Mouse (Mus musculus) hindbrain, embryonic 10.5 days (tissue): ENCODE measurements around the gene Ahnak. TPM values are rescaled to one million over a fixed set of nuclear protein-coding genes. Genes with fewer than 3 reads are reported as not detected.
"Not testable (repeated sequence)": the region's sequence is repeated elsewhere in the genome, so short reads cannot be mapped to it uniquely, and the experiment has no call there.

Experiments used
- DNase-seq: peaks from one replicate; pipeline ENCODE4 v3.0.0-alpha.2; 2017; ENCODE audit warnings: low spot score
- H3K27ac ChIP-seq: fragments of 300-500 bp; sonication (generic); 2 replicates; pipeline ENCODE4 v1.5.1; 2016; ENCODE audit warnings: mild to moderate bottlenecking, moderate library complexity
- H3K27me3 ChIP-seq: fragments of 300-500 bp; sonication (generic); 2 replicates; pipeline ENCODE4 v1.6.1; 2016; ENCODE audit warnings: mild to moderate bottlenecking; ENCODE audit not compliant: poor library complexity, insufficient read depth, severe bottlenecking
- H3K36me3 ChIP-seq: fragments of 300-500 bp; sonication (generic); 2 replicates; pipeline ENCODE4 v1.6.1; 2016; ENCODE audit warnings: mild to moderate bottlenecking, moderate library complexity
- H3K4me1 ChIP-seq: fragments of 300-500 bp; sonication (generic); replicated peaks from 2 replicates; pipeline ENCODE4 v1.6.1; 2016; ENCODE audit warnings: mild to moderate bottlenecking
- H3K4me3 ChIP-seq: fragments of 300-500 bp; sonication (generic); 2 replicates; pipeline ENCODE4 v1.5.1; 2016; ENCODE audit warnings: mild to moderate bottlenecking, moderate library complexity
- H3K9me3 ChIP-seq: fragments of 300-500 bp; sonication (generic); 2 replicates; pipeline ENCODE4 v1.6.1; 2016; ENCODE audit warnings: mild to moderate bottlenecking, moderate library complexity
- WGBS: fragments of 180-500 bp; shearing (Covaris S2); methylation state at CpG from one replicate; pipeline ENCODE4 v1.1.7; 2016; 5-methylcytosine and 5-hydroxymethylcytosine counted together
- polyA plus RNA-seq: library from polyadenylated mRNA; unstranded; fragments of >200 nt; fragmentation: Nextera tagmentation; extraction: Ambion mirVana; gene quantifications from 2 replicates; pipeline ENCODE4 v1.2.1, GENCODE M21; 2016

Ahnak gene
- polyA plus RNA-seq, 1 experiment from 2014 or later, result 8.1 TPM

DNA sequence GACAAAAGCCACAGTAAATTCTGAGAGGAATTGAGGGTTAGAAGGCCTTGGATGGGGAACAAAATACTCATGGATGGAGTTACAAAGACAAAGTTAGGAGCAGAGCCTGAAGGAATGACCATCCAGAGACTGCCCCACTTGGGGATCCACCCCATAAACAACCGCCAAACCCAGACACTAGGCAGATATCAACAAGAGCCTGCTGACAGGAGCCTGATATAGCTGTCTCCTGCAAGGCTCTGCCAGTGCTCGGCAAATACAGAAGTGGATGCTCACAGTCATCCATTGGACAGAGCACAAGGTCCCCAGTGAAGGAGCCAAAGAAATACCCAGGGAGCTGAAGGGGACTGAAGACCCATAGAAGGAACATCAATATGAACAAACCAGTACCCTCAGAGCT is 94.8 kb downstream of the Ahnak start:
- not testable (repeated sequence) for H3K9me3 ChIP-seq, H3K27me3 ChIP-seq, H3K27ac ChIP-seq, H3K36me3 ChIP-seq, H3K4me3 ChIP-seq, DNase-seq
- H3K4me1 ChIP-seq, result peaks cover 14% of the 10 kb centered on the region
- WGBS, result 78% methylated on average over 2 of the region's 2 CpGs

DNA sequence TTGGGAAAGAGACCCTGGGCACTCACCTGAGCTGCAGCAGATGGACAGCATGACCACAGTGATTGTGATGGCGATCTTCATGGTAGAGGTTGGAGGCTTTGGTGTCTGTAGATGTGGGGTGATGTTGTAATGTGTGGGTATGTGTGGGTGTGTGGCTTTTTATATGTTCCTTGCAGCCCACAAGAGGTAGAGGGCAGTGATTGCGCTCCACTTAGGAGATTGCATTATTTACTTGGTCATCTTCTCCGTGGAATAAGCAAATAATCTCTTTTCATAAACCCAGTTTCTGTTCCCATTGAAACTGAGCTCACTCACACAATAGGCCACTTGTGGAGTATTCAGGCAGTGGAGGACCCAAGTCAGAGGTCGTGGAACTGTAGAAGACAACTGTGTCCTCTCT is 98.7 kb downstream of the Ahnak start, which contains the start of gene Scgb1a1:
TSS of gene Scgb1a1 (minus strand) at position 138 of the 400 bp plus-strand sequence.
- no peak within 1 kb of the TSS for H3K4me3 ChIP-seq
- no peaks in the 10 kb centered on the region for H3K36me3 ChIP-seq
- H3K27me3 ChIP-seq, result 0 out of 2 replicates have a peak, but pooled peaks cover 6% of the 10 kb centered on the region
- no peak within 1 kb of the TSS for H3K27ac ChIP-seq
- peaks cover 3% of the 10 kb centered on the region; the same call in 1 of the 2 replicates for H3K4me1 ChIP-seq
- 85% methylated on average over 4 of the region's 4 CpGs for whole genome bisulfite sequencing
- no peaks in the 10 kb centered on the region for H3K9me3 ChIP-seq
- no peak for DNase-seq

DNA sequence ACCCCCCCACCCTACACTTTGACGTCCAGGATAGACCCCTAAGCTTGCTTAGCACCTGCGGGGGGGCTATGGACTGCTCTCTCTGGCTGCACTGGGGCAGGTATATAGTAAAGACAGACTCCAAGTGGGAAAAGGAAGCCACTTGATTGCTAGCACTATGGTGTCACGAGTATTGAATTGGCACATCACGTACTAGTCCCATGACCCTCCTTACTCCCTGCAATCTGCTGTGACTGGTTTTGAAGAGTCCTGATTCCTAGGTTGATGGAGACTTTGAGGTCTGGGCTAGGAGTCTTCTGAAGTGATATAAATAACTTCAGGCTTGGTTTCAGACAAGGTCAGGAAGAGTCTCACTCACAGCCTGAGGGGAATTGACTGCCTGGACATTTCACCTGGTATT is 101.1 kb downstream of the Ahnak start:
- Histone ChIP-seq H3K36me3 (no peaks in the 10 kb centered on the region), H3K4me1 (no peaks in the 10 kb centered on the region), H3K27ac (no peak overlapping the region), H3K4me3 (no peak overlapping the region), H3K9me3 (no peaks in the 10 kb centered on the region), H3K27me3 (no peaks in the 10 kb centered on the region)
- DNase-seq, result no peak
- WGBS, result 70% methylated on average over 4 of the region's 4 CpGs

DNA sequence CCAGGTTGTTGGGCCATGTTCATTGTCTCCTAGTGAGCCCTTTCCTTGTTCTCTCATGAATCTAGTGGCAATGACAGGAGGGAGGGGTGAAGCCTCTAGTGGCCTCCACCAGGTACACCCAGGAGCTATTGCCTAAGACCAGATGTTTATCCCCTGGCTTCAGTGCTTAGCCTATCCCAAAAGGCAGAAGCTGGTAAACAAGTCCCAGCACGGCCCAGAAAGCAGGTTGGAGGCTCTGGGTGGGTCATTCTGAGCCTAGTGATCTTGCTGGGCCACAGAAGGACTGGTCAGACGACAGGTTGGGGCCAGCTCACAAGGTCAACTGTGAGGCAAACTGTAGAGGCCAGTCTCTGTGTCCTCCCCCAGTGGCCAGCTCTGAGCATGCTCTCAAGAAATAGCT is 101.6 kb downstream of the Ahnak start:
- WGBS, result 60% methylated on average over 2 of the region's 2 CpGs
- no peaks in the 10 kb centered on the region for H3K9me3 ChIP-seq
- H3K27ac ChIP-seq, result no peak overlapping the region
- no peak overlapping the region for H3K4me3 ChIP-seq
- no peaks in the 10 kb centered on the region for H3K4me1 ChIP-seq
- DNase-seq, result no peak
- H3K27me3 ChIP-seq, result no peaks in the 10 kb centered on the region
- no peaks in the 10 kb centered on the region for H3K36me3 ChIP-seq

DNA sequence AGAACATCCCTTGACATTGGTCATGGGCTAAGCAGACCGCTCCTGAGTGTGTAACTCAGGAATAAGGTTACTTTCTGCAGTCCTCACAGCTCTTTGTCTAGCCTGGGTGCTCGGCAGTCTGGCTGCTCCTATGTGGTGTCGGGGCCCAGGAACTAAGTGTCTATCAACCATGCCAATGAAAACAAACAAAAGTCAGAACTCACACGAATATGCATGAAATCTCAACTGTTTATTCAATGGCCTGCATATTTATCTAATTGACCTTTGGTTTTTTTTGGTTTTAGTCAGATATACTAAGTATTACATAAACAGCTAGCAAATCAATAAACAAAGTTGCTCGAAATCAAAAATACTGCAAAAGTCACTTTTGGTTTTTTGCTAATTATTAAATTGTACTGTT is 106.0 kb downstream of the Ahnak start:
- H3K27ac ChIP-seq, result no peak overlapping the region
- H3K36me3 ChIP-seq, result no peaks in the 10 kb centered on the region
- H3K4me3 ChIP-seq, result no peak overlapping the region
- no peak for DNase-seq
- 70% methylated on average over 5 of the region's 5 CpGs for WGBS
- no peaks in the 10 kb centered on the region for H3K4me1 ChIP-seq
- no peaks in the 10 kb centered on the region for H3K9me3 ChIP-seq
- H3K27me3 ChIP-seq, result no peaks in the 10 kb centered on the region

DNA sequence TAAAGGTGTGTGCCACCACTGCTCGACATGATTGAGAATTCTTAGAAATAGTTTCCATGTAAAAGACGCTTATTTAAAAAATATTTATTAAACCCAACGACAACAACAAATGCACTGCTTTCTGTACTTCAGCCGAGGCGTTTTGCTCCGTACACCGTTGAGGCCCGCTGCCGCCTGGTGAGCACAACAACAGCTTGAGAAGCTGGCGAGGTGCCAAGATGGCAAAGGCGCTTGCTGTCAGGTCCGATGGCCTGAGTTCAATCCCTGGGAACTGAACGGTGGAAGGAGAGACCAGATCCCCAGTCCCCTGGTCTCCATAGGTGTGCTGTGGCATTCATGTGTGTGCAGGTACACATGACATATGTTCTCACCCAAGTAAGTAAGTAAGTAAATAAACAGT is 108.4 kb downstream of the Ahnak start:
- H3K27me3 ChIP-seq, result no peaks in the 10 kb centered on the region
- 91% methylated on average over 13 of the region's 13 CpGs for WGBS
- H3K27ac ChIP-seq, result no peak overlapping the region
- DNase-seq, result no peak
- 0 out of 2 replicates have a peak, but pooled peaks cover 4% of the 10 kb centered on the region for H3K4me1 ChIP-seq
- no peak overlapping the region for H3K4me3 ChIP-seq
- no peaks in the 10 kb centered on the region for H3K9me3 ChIP-seq
- no peaks in the 10 kb centered on the region for H3K36me3 ChIP-seq

DNA sequence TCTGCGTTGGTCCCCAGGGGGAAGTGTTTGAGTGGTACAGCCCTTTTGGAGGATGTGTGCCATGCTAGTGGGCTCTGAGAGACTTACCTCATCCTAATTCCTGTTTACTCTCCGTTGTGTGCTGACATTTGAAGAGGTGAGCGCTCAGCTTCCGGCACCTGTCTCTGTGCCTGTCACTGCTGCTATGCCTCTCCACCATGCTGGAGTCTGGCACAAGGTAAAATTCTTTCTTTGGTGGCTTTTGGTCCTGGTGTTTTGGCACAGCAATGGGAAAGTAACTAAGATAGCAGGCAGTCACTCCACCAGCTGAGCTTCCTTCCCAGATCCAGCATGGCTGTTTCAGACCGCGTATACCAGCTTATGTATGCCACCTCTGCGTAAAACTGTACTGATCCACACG is 110.7 kb downstream of the Ahnak start:
- Histone ChIP-seq H3K4me1 (0 out of 2 replicates have a peak, but pooled peaks cover 4% of the 10 kb centered on the region), H3K27me3 (no peaks in the 10 kb centered on the region), H3K9me3 (no peaks in the 10 kb centered on the region), H3K36me3 (no peaks in the 10 kb centered on the region), H3K27ac (no peak overlapping the region), H3K4me3 (no peak overlapping the region)
- DNase-seq, result no peak
- 90% methylated on average over 8 of the region's 8 CpGs for WGBS

DNA sequence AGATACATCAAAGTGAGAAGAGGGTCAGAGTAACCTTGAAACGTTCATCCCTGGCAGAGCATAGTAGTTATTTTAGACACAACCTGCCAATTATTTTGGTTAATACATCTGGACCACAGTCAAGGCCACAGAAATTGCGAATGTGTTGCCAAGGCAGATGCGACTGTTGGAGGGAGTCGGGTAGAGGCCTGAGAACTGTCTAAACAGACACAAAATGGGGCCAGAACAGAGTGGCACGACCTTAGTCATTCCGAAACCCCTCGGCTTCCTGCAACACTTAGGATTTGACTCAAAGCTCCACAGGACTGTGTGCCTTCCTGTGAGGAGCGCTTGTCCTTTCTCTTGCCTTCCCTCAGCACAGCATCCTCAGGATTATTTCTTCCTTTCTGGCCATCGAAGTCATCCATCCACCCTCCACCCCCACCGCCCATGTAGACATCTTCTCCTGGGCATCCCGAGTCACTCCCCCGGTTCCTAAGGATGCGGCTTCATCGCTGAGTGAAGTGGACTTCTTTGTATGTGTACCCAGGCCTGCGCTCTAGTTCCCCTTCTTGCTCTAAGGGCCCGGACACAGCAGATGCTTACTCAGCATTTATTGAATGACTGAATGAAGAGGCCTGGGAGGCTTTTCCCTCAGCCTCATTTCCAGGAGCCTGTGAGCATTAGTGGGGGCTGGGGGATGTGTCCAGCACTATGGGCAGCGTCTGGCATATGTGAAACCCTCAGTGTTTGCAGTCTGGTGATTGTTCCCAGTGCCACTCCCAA is 111.4 kb downstream of the Ahnak start:
- no peak for DNase-seq
- 88% methylated on average over 17 of the region's 17 CpGs for WGBS
- H3K27ac ChIP-seq, result no peak overlapping the region
- no peaks in the 10 kb centered on the region for H3K27me3 ChIP-seq
- H3K4me3 ChIP-seq, result no peak overlapping the region
- H3K36me3 ChIP-seq, result no peaks in the 10 kb centered on the region
- 0 out of 2 replicates have a peak, but pooled peaks cover 6% of the 10 kb centered on the region for H3K4me1 ChIP-seq
- H3K9me3 ChIP-seq, result no peaks in the 10 kb centered on the region

DNA sequence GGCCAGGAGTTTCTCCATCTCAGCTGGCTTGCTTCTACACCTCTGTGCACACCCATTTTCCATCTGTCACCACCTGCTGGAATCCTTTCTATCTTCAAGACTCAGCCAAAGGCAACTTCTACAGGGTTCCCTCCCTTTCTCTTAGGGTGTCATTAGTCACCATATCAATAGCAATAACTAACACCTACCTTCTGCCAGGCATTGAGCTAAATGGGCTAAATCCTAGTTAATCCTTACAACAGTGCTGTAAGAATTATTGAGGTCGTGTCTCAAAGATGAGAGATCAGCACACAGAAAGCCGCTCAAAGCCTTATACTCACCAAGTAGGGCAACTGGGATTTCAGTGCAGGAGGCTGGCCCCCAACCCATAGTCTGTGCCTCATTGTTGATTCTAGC is 112.0 kb downstream of the Ahnak start:
- Histone ChIP-seq H3K4me3 (no peak overlapping the region), H3K9me3 (no peaks in the 10 kb centered on the region), H3K4me1 (peaks cover 6% of the 10 kb centered on the region), H3K27ac (no peak overlapping the region), H3K36me3 (no peaks in the 10 kb centered on the region), H3K27me3 (no peaks in the 10 kb centered on the region)
- WGBS, result 79% methylated on average over 2 of the region's 2 CpGs
- no peak for DNase-seq

DNA sequence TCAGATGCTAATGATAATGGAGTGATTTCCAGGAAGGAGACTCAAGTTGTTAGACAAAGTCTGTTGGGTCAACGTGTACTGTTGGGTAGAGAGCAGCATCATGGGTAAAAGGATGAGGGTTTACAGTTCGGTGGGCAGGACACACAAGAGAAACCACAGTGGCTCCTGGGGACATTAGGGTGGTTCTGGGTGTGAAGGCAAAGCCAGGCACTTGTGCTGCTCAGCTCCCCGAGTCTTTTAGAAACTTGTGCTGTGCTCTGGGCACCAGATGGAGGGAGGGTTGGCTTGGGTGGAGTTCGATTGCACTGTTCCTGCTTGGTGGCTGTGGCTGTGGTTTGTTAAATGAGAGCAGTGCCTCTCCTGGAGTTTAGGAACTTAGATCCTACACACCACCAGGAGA is 114.9 kb downstream of the Ahnak start:
- 81% methylated on average over 4 of the region's 4 CpGs for WGBS
- Histone ChIP-seq H3K9me3 (no peaks in the 10 kb centered on the region), H3K27me3 (no peaks in the 10 kb centered on the region), H3K4me1 (peaks cover 22% of the 10 kb centered on the region), H3K27ac (no peak overlapping the region), H3K4me3 (no peak overlapping the region), H3K36me3 (no peaks in the 10 kb centered on the region)
- no peak for DNase-seq

DNA sequence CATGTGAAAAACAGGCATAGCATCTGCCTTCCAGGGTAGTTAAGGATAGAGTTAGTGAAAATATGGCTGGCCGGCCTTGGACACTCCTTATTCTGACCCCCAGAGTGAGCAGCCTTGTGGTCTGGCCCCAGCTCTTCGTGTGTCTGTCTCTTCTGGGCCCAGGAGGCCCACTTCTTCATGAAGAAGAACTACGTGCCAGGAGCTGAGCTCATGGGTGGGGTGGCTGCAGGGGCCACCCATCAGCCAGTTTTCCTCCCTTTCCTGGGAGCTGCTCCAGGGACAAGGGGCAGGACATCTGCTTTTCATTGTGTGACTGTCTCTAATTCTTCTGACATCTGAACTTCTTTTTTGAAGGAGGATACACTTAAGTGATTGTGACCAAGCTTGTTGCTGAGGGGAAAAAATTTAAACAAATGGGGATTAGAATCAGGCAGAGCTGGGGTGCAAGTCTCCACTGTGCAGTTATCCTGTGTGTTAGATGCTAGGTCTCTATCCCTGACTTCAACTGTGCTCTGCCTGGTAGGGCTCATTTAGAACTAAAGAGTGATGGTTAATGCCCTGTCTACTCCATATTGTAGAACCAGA is 116.1 kb downstream of the Ahnak start:
- H3K27me3 ChIP-seq, result no peaks in the 10 kb centered on the region
- H3K9me3 ChIP-seq, result no peaks in the 10 kb centered on the region
- peaks cover 22% of the 10 kb centered on the region for H3K4me1 ChIP-seq
- H3K27ac ChIP-seq, result no peak overlapping the region
- DNase-seq, result no peak
- no peak overlapping the region for H3K4me3 ChIP-seq
- no peaks in the 10 kb centered on the region for H3K36me3 ChIP-seq
- WGBS, result 72% methylated on average over 3 of the region's 3 CpGs

DNA sequence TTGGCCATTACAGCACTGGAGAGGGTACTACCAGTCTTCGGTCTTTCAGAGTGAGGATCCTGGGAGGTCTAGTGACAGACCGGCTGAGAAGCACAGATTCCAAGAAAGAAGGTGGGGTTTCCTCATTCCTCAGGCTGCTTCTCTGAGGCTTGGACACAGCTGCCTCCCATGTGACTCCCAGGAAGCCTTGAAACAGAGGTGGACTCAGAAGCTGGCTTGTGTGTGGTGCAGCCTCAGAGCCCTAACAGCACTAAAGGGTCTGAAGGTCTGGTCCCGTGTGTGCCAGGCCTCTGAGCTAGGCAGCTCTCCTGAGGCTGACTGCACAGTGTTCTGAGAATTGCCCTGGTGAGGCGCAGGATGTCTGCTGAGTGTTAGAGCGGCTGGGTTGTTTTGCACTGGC is 117.0 kb downstream of the Ahnak start:
- H3K27me3 ChIP-seq, result no peaks in the 10 kb centered on the region
- WGBS, result 70% methylated on average over 5 of the region's 5 CpGs
- H3K9me3 ChIP-seq, result no peaks in the 10 kb centered on the region
- H3K27ac ChIP-seq, result peak overlapping the region; percentile 62
- no peaks in the 10 kb centered on the region for H3K36me3 ChIP-seq
- DNase-seq, result no peak
- no peak overlapping the region for H3K4me3 ChIP-seq
- H3K4me1 ChIP-seq, result peaks cover 18% of the 10 kb centered on the region

DNA sequence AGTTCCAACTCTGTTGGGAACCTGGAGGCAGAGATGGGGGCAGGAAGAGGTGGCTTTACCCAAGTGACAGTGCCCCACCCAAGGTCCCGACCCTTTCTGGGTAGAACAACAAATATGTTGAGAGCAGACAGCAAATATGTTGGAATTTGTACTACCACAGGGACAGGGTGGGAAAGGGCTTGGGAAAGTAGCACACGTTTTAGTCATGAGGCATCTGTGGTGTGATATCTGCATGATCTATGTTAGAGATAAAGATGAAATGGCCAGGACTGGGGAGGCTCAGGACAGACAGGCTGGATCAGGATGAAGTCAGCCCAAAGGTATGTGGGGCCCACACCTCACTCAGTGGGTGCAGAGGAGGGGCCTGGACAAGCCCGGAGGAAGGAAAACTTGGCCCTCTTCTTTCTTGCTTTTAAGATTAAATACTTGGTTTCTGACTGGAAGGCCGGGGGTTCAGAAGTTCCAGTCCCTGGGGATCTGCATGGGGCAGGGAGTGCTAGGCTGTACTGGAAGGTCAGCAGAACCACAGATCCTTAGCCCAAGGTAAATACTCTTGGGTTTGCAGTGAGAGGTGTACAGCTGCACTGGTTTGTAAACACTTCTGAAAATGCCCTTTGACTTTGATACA is 117.8 kb downstream of the Ahnak start:
- Histone ChIP-seq H3K36me3 (no peaks in the 10 kb centered on the region), H3K4me3 (no peak overlapping the region), H3K9me3 (no peaks in the 10 kb centered on the region), H3K27me3 (no peaks in the 10 kb centered on the region), H3K4me1 (peaks cover 18% of the 10 kb centered on the region), H3K27ac (no peak overlapping the region; the same call in 1 of the 2 replicates)
- 53% methylated on average over 4 of the region's 4 CpGs for WGBS
- DNase-seq, result no peak
